Mouse (Mus musculus) hindbrain, embryonic 16.5 days (tissue): ENCODE measurements around the gene Hacd1. TPM values are rescaled to one million over a fixed set of nuclear protein-coding genes. Genes with fewer than 3 reads are reported as not detected.

Experiments
- ATAC-seq: fragments of 200-750 bp; cut with Nextera tagmentation; 2 replicates; pipeline ENCODE4 v1.8.0; 2017; ENCODE audit warnings: moderate TSS enrichment, moderate library complexity
- H3K27ac ChIP-seq: fragments of 300-500 bp; sonication (generic); 2 replicates; pipeline ENCODE4 v1.5.1; 2014; ENCODE audit warnings: low read depth, mild to moderate bottlenecking, control low read depth, low read length, moderate library complexity
- H3K27me3 ChIP-seq: fragments of 300-500 bp; sonication (generic); replicated peaks from 2 replicates; pipeline ENCODE4 v1.6.1; 2014; ENCODE audit warnings: low read length; ENCODE audit not compliant: control insufficient read depth, insufficient read depth
- H3K36me3 ChIP-seq: fragments of 300-500 bp; sonication (generic); 2 replicates; pipeline ENCODE4 v1.6.1; 2014; ENCODE audit warnings: mild to moderate bottlenecking, low read length, moderate library complexity, mixed read lengths; ENCODE audit not compliant: control insufficient read depth, insufficient read depth
- H3K4me1 ChIP-seq: fragments of 300-500 bp; sonication (generic); 2 replicates; pipeline ENCODE4 v1.6.1; 2014; ENCODE audit warnings: low read depth, low read length; ENCODE audit not compliant: control insufficient read depth, insufficient read depth
- H3K4me2 ChIP-seq: fragments of 300-500 bp; sonication (generic); 2 replicates; pipeline ENCODE4 v1.6.1; 2014; ENCODE audit warnings: mild to moderate bottlenecking, low read length, control low read depth, moderate library complexity
- H3K4me3 ChIP-seq: fragments of 300-500 bp; sonication (generic); 2 replicates; pipeline ENCODE4 v1.5.1; 2014; ENCODE audit warnings: mild to moderate bottlenecking, low read length, control low read depth, moderate library complexity
- H3K9ac ChIP-seq: fragments of 300-500 bp; sonication (generic); 2 replicates; pipeline ENCODE4 v1.6.1; 2014; ENCODE audit warnings: low read depth, mild to moderate bottlenecking, control low read depth, low read length, moderate library complexity
- H3K9me3 ChIP-seq: fragments of 300-500 bp; sonication (generic); 2 replicates; pipeline ENCODE4 v1.6.1; 2014; ENCODE audit warnings: mild to moderate bottlenecking, low read length, moderate library complexity; ENCODE audit not compliant: control insufficient read depth
- WGBS: fragments of 180-500 bp; shearing (Covaris S2); extraction: QIAGEN DNeasy Blood & Tissue Kit; methylation state at CpG from one replicate; pipeline ENCODE4 v1.1.7; 2014; 5-methylcytosine and 5-hydroxymethylcytosine counted together
- polyA plus RNA-seq: library from polyadenylated mRNA; unstranded; fragments of >200 nt; fragmentation: Nextera tagmentation; extraction: Ambion mirVana; gene quantifications from 2 replicates; pipeline ENCODE4 v1.2.1, GENCODE M21; 2015

Gene Hacd1
- polyA plus RNA-seq, 1 experiment from 2014 or later: 84.2 TPM

- WGBS: 82% methylated on average over 1 of the region's 1 CpGs
- Histone ChIP-seq H3K36me3 (no peaks in the 10 kb centered on the region), H3K4me1 (no peaks in the 10 kb centered on the region), H3K4me2 (no peak overlapping the region), H3K27me3 (no peaks in the 10 kb centered on the region), H3K9ac (no peak overlapping the region), H3K4me3 (no peak overlapping the region), H3K27ac (no peak overlapping the region), H3K9me3 (no peaks in the 10 kb centered on the region)
- peak; percentile 74 for ATAC-seq
These were observed 125.2 kb downstream of the Hacd1 start for GRCm38 (mm10) chr2:13930724-13931123.

GRCm38 (mm10) chr2:13888568-13888967 lies 167.4 kb downstream of the Hacd1 start:
- Histone ChIP-seq H3K9me3 (no peaks in the 10 kb centered on the region), H3K4me2 (no peak overlapping the region), H3K9ac (no peak overlapping the region), H3K4me1 (no peaks in the 10 kb centered on the region), H3K27ac (no peak overlapping the region), H3K36me3 (no peaks in the 10 kb centered on the region), H3K27me3 (no peaks in the 10 kb centered on the region), H3K4me3 (no peak overlapping the region)
- no peak for ATAC-seq

GRCm38 (mm10) chr2:13857461-13857860 lies 198.5 kb downstream of the Hacd1 start:
- Histone ChIP-seq H3K4me1 (no peaks in the 10 kb centered on the region), H3K4me2 (no peak overlapping the region), H3K27ac (no peak overlapping the region), H3K9me3 (no peaks in the 10 kb centered on the region), H3K9ac (no peak overlapping the region), H3K4me3 (no peak overlapping the region), H3K36me3 (no peaks in the 10 kb centered on the region), H3K27me3 (no peaks in the 10 kb centered on the region)
- ATAC-seq: no peak
- WGBS: 61% methylated on average over 2 of the region's 2 CpGs

- no peak overlapping the region for H3K27ac ChIP-seq
- H3K9ac ChIP-seq: no peak overlapping the region
- ATAC-seq: no peak
- no peaks in the 10 kb centered on the region for H3K4me1 ChIP-seq
- no peak overlapping the region for H3K4me2 ChIP-seq
- H3K4me3 ChIP-seq: no peak overlapping the region
- 66% methylated on average over 3 of the region's 3 CpGs for WGBS
- no peaks in the 10 kb centered on the region for H3K36me3 ChIP-seq
- H3K9me3 ChIP-seq: no peaks in the 10 kb centered on the region
- no peaks in the 10 kb centered on the region for H3K27me3 ChIP-seq
These were observed 200.4 kb downstream of the Hacd1 start for GRCm38 (mm10) chr2:13855510-13855909.

GRCm38 (mm10) chr2:13836310-13836709 lies 219.6 kb downstream of the Hacd1 start:
- no peaks in the 10 kb centered on the region for H3K27me3 ChIP-seq
- H3K4me3 ChIP-seq: no peak overlapping the region
- H3K27ac ChIP-seq: no peak overlapping the region
- H3K4me2 ChIP-seq: no peak overlapping the region
- H3K36me3 ChIP-seq: no peaks in the 10 kb centered on the region
- H3K4me1 ChIP-seq: no peaks in the 10 kb centered on the region
- no peaks in the 10 kb centered on the region for H3K9me3 ChIP-seq
- H3K9ac ChIP-seq: no peak overlapping the region
- no peak for ATAC-seq
- WGBS: 85% methylated on average over 3 of the region's 3 CpGs

- WGBS: 65% methylated on average over 1 of the region's 1 CpGs
These were observed 220.9 kb downstream of the Hacd1 start for GRCm38 (mm10) chr2:13834989-13835388.

GRCm38 (mm10) chr2:13816645-13817044 lies 239.3 kb downstream of the Hacd1 start:
- WGBS: 94% methylated on average over 2 of the region's 2 CpGs
- no peak overlapping the region for H3K27ac ChIP-seq
- H3K4me2 ChIP-seq: no peak overlapping the region
- no peaks in the 10 kb centered on the region for H3K36me3 ChIP-seq
- ATAC-seq: no peak
- H3K9me3 ChIP-seq: no peaks in the 10 kb centered on the region
- no peak overlapping the region for H3K9ac ChIP-seq
- H3K27me3 ChIP-seq: no peaks in the 10 kb centered on the region
- H3K4me3 ChIP-seq: no peak overlapping the region
- H3K4me1 ChIP-seq: no peaks in the 10 kb centered on the region

More at GRCm38 (mm10) chr2:13834989-13835388, 220.9 kb downstream of the Hacd1 start:
- no peak overlapping the region for H3K27ac ChIP-seq
- H3K4me2 ChIP-seq: no peak overlapping the region
- H3K36me3 ChIP-seq: no peaks in the 10 kb centered on the region
- no peaks in the 10 kb centered on the region for H3K9me3 ChIP-seq
- H3K9ac ChIP-seq: no peak overlapping the region
- no peaks in the 10 kb centered on the region for H3K4me1 ChIP-seq
- H3K4me3 ChIP-seq: no peak overlapping the region
- no peaks in the 10 kb centered on the region for H3K27me3 ChIP-seq
- no peak for ATAC-seq

GRCm38 (mm10) chr2:13808593-13808992 lies 247.3 kb downstream of the Hacd1 start:
- Histone ChIP-seq H3K4me1 (no peaks in the 10 kb centered on the region), H3K27ac (no peak overlapping the region), H3K4me3 (no peak overlapping the region), H3K36me3 (no peaks in the 10 kb centered on the region), H3K9ac (no peak overlapping the region), H3K9me3 (no peaks in the 10 kb centered on the region), H3K4me2 (no peak overlapping the region), H3K27me3 (no peaks in the 10 kb centered on the region)
- ATAC-seq: no peak
- WGBS: 73% methylated on average over 5 of the region's 5 CpGs

- Histone ChIP-seq H3K27ac (no peak overlapping the region), H3K4me1 (no peaks in the 10 kb centered on the region), H3K9me3 (no peaks in the 10 kb centered on the region), H3K9ac (no peak overlapping the region), H3K4me2 (no peak overlapping the region), H3K27me3 (no peaks in the 10 kb centered on the region), H3K4me3 (no peak overlapping the region), H3K36me3 (no peaks in the 10 kb centered on the region)
- WGBS: 78% methylated on average over 4 of the region's 4 CpGs
- no peak for ATAC-seq
These were observed 247.9 kb downstream of the Hacd1 start for GRCm38 (mm10) chr2:13808008-13808407.

- ATAC-seq: no peak
- no peaks in the 10 kb centered on the region for H3K36me3 ChIP-seq
These were observed 249.8 kb downstream of the Hacd1 start for GRCm38 (mm10) chr2:13806120-13806519.

More at GRCm38 (mm10) chr2:13806120-13806519, 249.8 kb downstream of the Hacd1 start:
- WGBS: 91% methylated on average over 3 of the region's 3 CpGs
- no peaks in the 10 kb centered on the region for H3K27me3 ChIP-seq
- no peak overlapping the region for H3K9ac ChIP-seq
- no peak overlapping the region for H3K4me3 ChIP-seq
- no peaks in the 10 kb centered on the region for H3K4me1 ChIP-seq
- no peak overlapping the region for H3K4me2 ChIP-seq
- H3K9me3 ChIP-seq: no peaks in the 10 kb centered on the region
- no peak overlapping the region for H3K27ac ChIP-seq
